Mouse (Mus musculus) midbrain, postnatal 0 days (tissue): ENCODE measurements around the gene Ptbp1. TPM values are rescaled to one million over a fixed set of nuclear protein-coding genes. Genes with fewer than 3 reads are reported as not detected.

Experiments used
- ATAC-seq: fragments of 200-750 bp; cut with Nextera tagmentation; 2 replicates; pipeline ENCODE4 v1.8.0; 2017; ENCODE audit warnings: moderate number of reproducible peaks, mild to moderate bottlenecking, moderate TSS enrichment, moderate library complexity; ENCODE audit not compliant: low FRiP score
- DNase-seq: peaks from one replicate; pipeline ENCODE4 v3.0.0-alpha.2; 2015; ENCODE audit warnings: low spot score
- H3K27ac ChIP-seq: fragments of 300-500 bp; sonication (generic); 2 replicates; pipeline ENCODE4 v1.5.1; 2014; ENCODE audit warnings: low read depth, mild to moderate bottlenecking, low read length, mixed read lengths
- H3K27me3 ChIP-seq: fragments of 300-500 bp; sonication (generic); 2 replicates; pipeline ENCODE4 v1.6.1; 2014; ENCODE audit warnings: low read length, control low read depth, mixed read lengths; ENCODE audit not compliant: insufficient read depth
- H3K36me3 ChIP-seq: fragments of 300-500 bp; sonication (generic); 2 replicates; pipeline ENCODE4 v1.6.1; 2014; ENCODE audit warnings: low read length, control low read depth, mixed read lengths; ENCODE audit not compliant: insufficient read depth
- H3K4me1 ChIP-seq: fragments of 300-500 bp; sonication (generic); 2 replicates; pipeline ENCODE4 v1.6.1; 2014; ENCODE audit warnings: mild to moderate bottlenecking, control low read depth, antibody characterized with exemption, low read length, mixed read lengths; ENCODE audit not compliant: insufficient read depth
- H3K4me2 ChIP-seq: fragments of 300-500 bp; sonication (generic); 2 replicates; pipeline ENCODE4 v1.6.1; 2014; ENCODE audit warnings: low read depth, mild to moderate bottlenecking, low read length, mixed read lengths; ENCODE audit not compliant: poor library complexity, severe bottlenecking
- H3K4me3 ChIP-seq: fragments of 300-500 bp; sonication (generic); 2 replicates; pipeline ENCODE4 v1.5.1; 2014; ENCODE audit warnings: low read depth, mild to moderate bottlenecking, low read length, moderate library complexity
- H3K9ac ChIP-seq: fragments of 300-500 bp; sonication (generic); replicated peaks from 2 replicates; pipeline ENCODE4 v1.6.1; 2014; ENCODE audit warnings: mild to moderate bottlenecking, low read length, moderate library complexity, mixed read lengths; ENCODE audit not compliant: poor library complexity, severe bottlenecking
- H3K9me3 ChIP-seq: fragments of 300-500 bp; sonication (generic); 2 replicates; pipeline ENCODE4 v1.6.1; 2016; ENCODE audit warnings: low read length, control low read depth
- CTCF ChIP-seq: IDR thresholded peaks from 2 replicates; pipeline ENCODE4 v1.5.1; 2016; ENCODE audit warnings: antibody characterized with exemption, mild to moderate bottlenecking
- WGBS: fragments of 180-500 bp; shearing (Covaris S2); extraction: QIAGEN DNeasy Blood & Tissue Kit; methylation state at CpG from one replicate; pipeline ENCODE4 v1.1.7; 2014; 5-methylcytosine and 5-hydroxymethylcytosine counted together
- polyA plus RNA-seq: library from polyadenylated mRNA; unstranded; fragments of >200 nt; fragmentation: Nextera tagmentation; extraction: Ambion mirVana; gene quantifications from 2 replicates; pipeline ENCODE4 v1.2.1, GENCODE M21; 2015
- total RNA-seq: library from RNA; depleted of rRNA; stranded (reverse); fragments of >200 nt; gene quantifications from 2 replicates; pipeline ENCODE4 v1.2.3, GENCODE M21; 2014

The Ptbp1 gene
- total and polyA plus RNA-seq, 2 experiments from 2014 or later, result 49.7 to 114 TPM

DNA sequence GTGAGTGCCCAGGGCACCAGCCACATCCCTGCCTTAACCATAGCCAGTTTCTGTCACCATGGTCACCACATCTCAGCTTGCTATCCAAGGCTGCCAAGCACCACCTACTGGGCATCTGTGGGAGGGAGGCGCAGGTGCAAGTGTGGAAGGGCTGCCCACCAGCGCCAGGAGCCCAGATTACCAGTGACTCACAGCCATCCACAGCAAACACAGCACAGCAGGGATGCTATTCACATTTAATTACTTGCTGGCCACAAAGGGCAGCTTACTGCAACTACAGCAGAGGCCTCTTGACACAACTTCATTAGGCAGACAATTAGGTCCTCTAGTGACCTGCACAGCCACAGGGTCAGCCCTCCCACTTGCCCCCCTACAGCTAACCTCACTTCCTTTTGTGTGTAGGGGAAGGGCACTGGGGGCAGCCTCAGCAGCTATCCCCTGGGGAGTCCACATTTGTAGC, 46.8 kb downstream of the Ptbp1 start:
- ATAC-seq (peak; percentile 59; the same call in 1 of the 2 replicates), DNase-seq (peak; percentile 73)
- Histone ChIP-seq H3K27ac (0 out of 2 replicates have a peak overlapping the region, but pooled peaks have one; percentile 3), H3K4me1 (no peaks in the 10 kb centered on the region), H3K36me3 (peaks cover 33% of the 10 kb centered on the region), H3K27me3 (no peaks in the 10 kb centered on the region), H3K9me3 (no peaks in the 10 kb centered on the region), H3K9ac (0 out of 2 replicates have a peak overlapping the region, but pooled peaks have one; percentile 13), H3K4me2 (no peak overlapping the region), H3K4me3 (no peak overlapping the region)
- 15% methylated on average over 2 of the region's 2 CpGs for WGBS
- peak; percentile 69 for TF ChIP-seq CTCF

DNA sequence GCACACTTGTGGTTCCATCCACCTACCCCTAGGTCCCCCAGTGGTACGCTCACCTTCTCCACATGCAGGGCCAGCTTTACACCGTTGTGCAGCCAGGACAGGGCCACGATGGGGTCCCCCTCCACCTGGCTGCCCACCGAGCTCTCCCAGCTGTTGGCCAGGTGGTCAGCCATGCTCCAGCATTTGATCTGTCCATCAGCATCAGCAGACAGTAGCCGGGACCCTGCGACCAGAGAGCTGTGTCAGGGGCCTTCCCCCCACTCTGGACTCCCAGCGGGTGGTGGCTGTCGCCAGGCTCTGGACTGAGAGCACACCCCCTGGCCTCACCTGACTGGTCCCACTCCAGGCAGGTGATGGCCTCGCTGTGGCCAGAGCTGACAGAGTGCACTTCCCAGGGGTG, 52.5 kb downstream of the Ptbp1 start:
- ATAC-seq (no peak), DNase-seq (no peak)
- no peaks in the 10 kb centered on the region for H3K9me3 ChIP-seq
- H3K4me2 ChIP-seq, result no peak overlapping the region
- peaks cover 30% of the 10 kb centered on the region for H3K36me3 ChIP-seq
- no peak overlapping the region for H3K4me3 ChIP-seq
- WGBS, result 94% methylated on average over 9 of the region's 9 CpGs
- H3K27me3 ChIP-seq, result no peaks in the 10 kb centered on the region
- no peaks in the 10 kb centered on the region for H3K4me1 ChIP-seq
- no peak overlapping the region for H3K27ac ChIP-seq
- TF ChIP-seq CTCF, result no peak
- no peak overlapping the region for H3K9ac ChIP-seq

DNA sequence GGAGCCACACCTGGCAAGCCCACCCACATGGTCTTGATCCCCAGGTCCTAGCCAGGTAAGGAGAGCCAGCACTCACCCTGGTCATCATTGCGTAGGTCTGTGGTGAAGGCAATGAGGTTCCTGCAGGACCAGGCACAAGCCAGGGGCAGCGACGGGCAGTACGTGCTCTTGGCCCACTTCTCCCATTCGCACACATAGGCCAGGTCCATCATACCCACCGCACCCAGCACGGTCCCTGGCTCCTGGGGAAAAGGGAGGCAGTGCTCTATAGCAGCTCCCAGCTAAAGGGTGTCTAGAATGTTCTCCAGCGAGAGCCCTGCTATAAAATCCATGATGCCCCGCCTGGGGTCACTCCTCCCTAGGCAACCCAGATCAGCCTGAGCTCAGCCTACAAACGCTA, 53.2 kb downstream of the Ptbp1 start:
- Histone ChIP-seq H3K27ac (no peak overlapping the region), H3K4me2 (no peak overlapping the region), H3K4me3 (no peak overlapping the region)

DNA sequence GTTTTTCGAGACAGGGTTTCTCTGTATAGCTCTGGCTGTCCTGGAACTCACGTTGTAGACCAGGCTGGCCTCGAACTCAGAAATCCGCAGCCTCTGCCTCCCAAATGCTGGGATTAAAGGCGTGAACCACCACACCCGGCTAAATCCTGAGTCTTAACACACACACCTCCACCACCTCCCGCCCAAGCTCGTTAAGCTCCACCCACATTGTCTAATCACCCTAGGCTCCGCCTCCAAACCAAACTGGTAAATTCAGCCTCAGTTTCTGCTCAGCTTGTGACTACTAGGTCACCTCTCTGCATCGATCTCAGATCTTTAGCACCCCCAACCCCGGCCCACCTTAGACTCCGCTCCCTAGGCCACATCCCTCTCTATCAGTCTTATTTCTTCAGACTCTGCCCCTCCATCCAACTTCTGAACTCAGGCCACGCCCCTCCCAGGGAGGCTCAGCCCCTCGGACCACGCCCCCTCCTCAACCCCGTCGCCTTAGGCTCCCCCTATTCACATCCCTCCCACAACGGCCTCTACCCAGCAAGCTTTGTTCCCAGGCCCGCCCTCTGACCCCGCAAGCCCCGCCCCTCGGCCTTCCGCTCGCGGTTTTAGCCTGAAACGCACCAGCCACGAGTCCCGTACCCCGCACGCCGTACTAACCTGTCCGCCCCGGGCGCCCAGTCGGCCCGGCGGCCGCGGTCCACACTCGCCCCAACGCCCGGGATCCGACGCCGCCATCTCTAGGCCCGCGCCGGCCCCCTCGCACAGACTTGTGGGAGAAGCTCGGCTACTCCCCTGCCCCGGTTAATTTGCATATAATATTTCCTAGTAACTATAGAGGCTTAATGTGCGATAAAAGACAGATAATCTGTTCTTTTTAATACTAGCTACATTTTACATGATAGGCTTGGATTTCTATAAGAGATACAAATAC, 54.2 kb downstream of the Ptbp1 start, which contains the start of gene Med16:
TSS of gene Med16 (minus strand) at position 757 of the 925 bp plus-strand sequence.
- Histone ChIP-seq H3K9me3 (no peaks in the 10 kb centered on the region), H3K4me3 (peak within 1 kb of the TSS; percentile 47), H3K36me3 (peaks cover 28% of the 10 kb centered on the region), H3K9ac (peak within 1 kb of the TSS; percentile 69), H3K27me3 (no peaks in the 10 kb centered on the region), H3K4me2 (peak within 1 kb of the TSS; percentile 52), H3K4me1 (no peaks in the 10 kb centered on the region), H3K27ac (peak within 1 kb of the TSS; percentile 87)
- TF ChIP-seq CTCF, result no peak
- peak; percentile 90 for ATAC-seq
- peak; percentile 96 for DNase-seq
- WGBS, result 2% methylated on average over 52 of the region's 52 CpGs

More for the DNA sequence above, 53.2 kb downstream of the Ptbp1 start:
- Histone ChIP-seq H3K4me1 (no peaks in the 10 kb centered on the region), H3K9me3 (no peaks in the 10 kb centered on the region), H3K27me3 (no peaks in the 10 kb centered on the region), H3K36me3 (peaks cover 35% of the 10 kb centered on the region), H3K9ac (no peak overlapping the region)
- WGBS, result 95% methylated on average over 10 of the region's 10 CpGs
- no peak for DNase-seq
- ATAC-seq, result no peak
- no peak for TF ChIP-seq CTCF

DNA sequence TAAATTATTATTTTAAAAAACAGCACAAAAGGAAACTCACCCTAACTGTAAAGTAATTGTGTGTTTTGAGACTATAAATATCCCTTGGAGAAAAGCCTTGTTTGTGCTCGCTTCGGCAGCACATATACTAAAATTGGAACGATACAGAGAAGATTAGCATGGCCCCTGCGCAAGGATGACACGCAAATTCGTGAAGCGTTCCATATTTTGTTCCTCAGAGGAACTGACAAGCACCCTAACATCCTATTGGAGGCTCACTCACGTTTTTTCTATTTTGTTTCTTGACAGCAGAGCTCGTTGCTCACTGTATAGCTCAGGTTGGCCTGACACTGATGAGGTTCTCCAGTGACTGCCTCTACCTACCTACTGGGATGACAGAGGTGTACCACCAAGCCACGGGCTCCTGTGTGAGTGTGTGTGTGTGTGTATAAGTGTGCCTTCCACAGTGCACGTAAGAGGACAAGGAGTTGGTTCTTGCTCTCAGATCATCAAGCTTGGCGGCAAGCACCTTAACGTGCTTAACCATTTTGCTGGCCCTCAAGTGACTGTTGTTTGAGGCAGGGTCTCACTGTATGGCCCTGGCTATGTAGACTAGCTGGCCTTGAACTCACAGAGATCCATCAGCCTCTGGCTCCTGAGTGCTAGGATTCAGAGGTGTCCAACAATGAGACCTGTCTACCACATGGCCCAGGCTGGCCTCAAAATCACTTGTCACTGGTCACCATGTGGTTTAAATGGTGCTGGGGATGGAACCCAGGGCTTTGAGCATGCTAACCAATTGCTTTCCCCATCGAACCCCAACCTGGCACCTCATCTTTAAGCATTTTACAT, 55.1 kb downstream of the Ptbp1 start:
- Histone ChIP-seq H3K36me3 (peaks cover 28% of the 10 kb centered on the region), H3K27ac (peak overlapping the region; percentile 87), H3K4me3 (peak overlapping the region; percentile 47), H3K4me1 (no peaks in the 10 kb centered on the region; the same call in 1 of the 2 replicates), H3K9ac (peak overlapping the region; percentile 51), H3K9me3 (no peaks in the 10 kb centered on the region), H3K4me2 (peak overlapping the region; percentile 37), H3K27me3 (no peaks in the 10 kb centered on the region)
- DNase-seq, result peak; percentile 62
- 21% methylated on average over 14 of the region's 14 CpGs for WGBS
- no peak for TF ChIP-seq CTCF
- peak; percentile 48 for ATAC-seq
